Mouse (Mus musculus): Measurements from ENCODE around the gene Atf3. TPM values are rescaled to one million over a fixed set of nuclear protein-coding genes. Genes with fewer than 3 reads are reported as not detected.

The Atf3 gene
- polyA plus RNA-seq, 1 experiment, result 9.8 TPM

GRCm38 (mm10) chr1:191192751-191193150, 25.1 kb downstream of the Atf3 start:
- DNase-seq (ENCODE audit: low spot score), result no peak

GRCm38 (mm10) chr1:191192213-191192612, 25.6 kb downstream of the Atf3 start:
- DNase-seq (ENCODE audit: low spot score), result no peak

GRCm38 (mm10) chr1:191189671-191190372, 28.0 kb downstream of the Atf3 start:
- no peak for DNase-seq (ENCODE audit: low spot score)

- DNase-seq (ENCODE audit: low spot score), result no peak
These were observed 31.5 kb downstream of the Atf3 start for GRCm38 (mm10) chr1:191186386-191186770.

- DNase-seq (ENCODE audit: low spot score), result peak; percentile 40
These were observed 32.0 kb downstream of the Atf3 start for GRCm38 (mm10) chr1:191185761-191186385.

GRCm38 (mm10) chr1:191184841-191185251, 33.0 kb downstream of the Atf3 start:
- DNase-seq (ENCODE audit: low spot score), result peak; percentile 51

GRCm38 (mm10) chr1:191184066-191184815, 33.6 kb downstream of the Atf3 start:
- peak; percentile 29 for DNase-seq (ENCODE audit: low spot score)

GRCm38 (mm10) chr1:191183163-191184065, 34.4 kb downstream of the Atf3 start:
- DNase-seq (ENCODE audit: low spot score), result peak; percentile 99

GRCm38 (mm10) chr1:191182431-191183162, 35.2 kb downstream of the Atf3 start:
- peak; percentile 60 for DNase-seq (ENCODE audit: low spot score)

- DNase-seq (ENCODE audit: low spot score), result no peak
These were observed 36.2 kb downstream of the Atf3 start for GRCm38 (mm10) chr1:191181469-191182259.

- no peak for DNase-seq (ENCODE audit: low spot score)
These were observed 37.4 kb downstream of the Atf3 start for GRCm38 (mm10) chr1:191180397-191180796.

GRCm38 (mm10) chr1:191179846-191180245, 38.0 kb downstream of the Atf3 start:
- DNase-seq (ENCODE audit: low spot score), result no peak

- DNase-seq (ENCODE audit: low spot score), result no peak
These were observed 39.2 kb downstream of the Atf3 start for GRCm38 (mm10) chr1:191178511-191179188.

GRCm38 (mm10) chr1:191176887-191177286, 41.0 kb downstream of the Atf3 start:
- DNase-seq (ENCODE audit: low spot score), result no peak

- DNase-seq (ENCODE audit: low spot score), result no peak
These were observed 45.4 kb downstream of the Atf3 start for GRCm38 (mm10) chr1:191172487-191172886.

- DNase-seq (ENCODE audit: low spot score), result no peak
These were observed 47.4 kb downstream of the Atf3 start for GRCm38 (mm10) chr1:191170444-191170843.

GRCm38 (mm10) chr1:191166189-191166588, 51.6 kb downstream of the Atf3 start:
- no peak for DNase-seq (ENCODE audit: low spot score)

- no peak for DNase-seq (ENCODE audit: low spot score)
These were observed 53.1 kb downstream of the Atf3 start, which contains the start of gene Fam71a for GRCm38 (mm10) chr1:191164717-191165116. Fam71a (minus strand) TSS chr1:191164817.

GRCm38 (mm10) chr1:191154314-191154713, 63.5 kb downstream of the Atf3 start:
- DNase-seq (ENCODE audit: low spot score), result no peak
